Mouse (Mus musculus) thymus, postnatal 25 days (tissue): ENCODE data around the gene Stk25.

Source experiments
- DNase-seq: peaks from one replicate; pipeline ENCODE4 v3.0.0; 2022

Stk25 gene

GRCm38 (mm10) chr1:93668791-93669548, 10.5 kb upstream of the Stk25 start:
- DNase-seq = peak; percentile 71

GRCm38 (mm10) chr1:93667760-93668400, 9.4 kb upstream of the Stk25 start:
- peak; percentile 41 for DNase-seq

GRCm38 (mm10) chr1:93657025-93657360, 1.5 kb downstream of the Stk25 start:
- no peak for DNase-seq

- no peak for DNase-seq
Observed at GRCm38 (mm10) chr1:93656325-93657024, 2.0 kb downstream of the Stk25 start.

GRCm38 (mm10) chr1:93654798-93655197, 3.7 kb downstream of the Stk25 start:
- no peak for DNase-seq

- DNase-seq = no peak
Observed at GRCm38 (mm10) chr1:93654275-93654674, 4.2 kb downstream of the Stk25 start.

GRCm38 (mm10) chr1:93649604-93650172, 8.8 kb downstream of the Stk25 start:
- no peak for DNase-seq

- DNase-seq = no peak
Observed at GRCm38 (mm10) chr1:93642692-93643091, 15.8 kb downstream of the Stk25 start.

- no peak for DNase-seq
Observed at GRCm38 (mm10) chr1:93641978-93642377, 16.5 kb downstream of the Stk25 start.

- DNase-seq = no peak
Observed at GRCm38 (mm10) chr1:93636211-93636897, 22.1 kb downstream of the Stk25 start.

GRCm38 (mm10) chr1:93635580-93636192, 22.8 kb downstream of the Stk25 start:
- peak; percentile 97 for DNase-seq

GRCm38 (mm10) chr1:93635091-93635579, 23.3 kb downstream of the Stk25 start:
- DNase-seq = no peak

GRCm38 (mm10) chr1:93634481-93634891, 24.0 kb downstream of the Stk25 start:
- no peak for DNase-seq

- DNase-seq = no peak
Observed at GRCm38 (mm10) chr1:93632723-93633122, 25.7 kb downstream of the Stk25 start.

- DNase-seq = no peak
Observed at GRCm38 (mm10) chr1:93630796-93631195, 27.7 kb downstream of the Stk25 start.

GRCm38 (mm10) chr1:93624502-93624901, 34.0 kb downstream of the Stk25 start:
- DNase-seq = no peak

- no peak for DNase-seq
Observed at GRCm38 (mm10) chr1:93618948-93619347, 39.5 kb downstream of the Stk25 start.

GRCm38 (mm10) chr1:93618059-93618748, 40.3 kb downstream of the Stk25 start:
- no peak for DNase-seq

GRCm38 (mm10) chr1:93609762-93610161, 48.7 kb downstream of the Stk25 start:
- no peak for DNase-seq

GRCm38 (mm10) chr1:93608696-93609245, 49.7 kb downstream of the Stk25 start:
- no peak for DNase-seq
